Mouse (Mus musculus) c-Kit-negative CD71-positive TER-119-positive erythroid progenitor cells, embryonic 14.5 days (primary cell): ENCODE measurements around the gene Ilvbl.
"Not testable (repeated sequence)": the region's sequence is repeated elsewhere in the genome, so short reads cannot be mapped to it uniquely, and the experiment has no call there.

Source experiments
- DNase-seq: peaks from one replicate; pipeline ENCODE4 v3.0.0-alpha.2; 2013; ENCODE audit warnings: low read depth, low spot score

Gene Ilvbl

DNA sequence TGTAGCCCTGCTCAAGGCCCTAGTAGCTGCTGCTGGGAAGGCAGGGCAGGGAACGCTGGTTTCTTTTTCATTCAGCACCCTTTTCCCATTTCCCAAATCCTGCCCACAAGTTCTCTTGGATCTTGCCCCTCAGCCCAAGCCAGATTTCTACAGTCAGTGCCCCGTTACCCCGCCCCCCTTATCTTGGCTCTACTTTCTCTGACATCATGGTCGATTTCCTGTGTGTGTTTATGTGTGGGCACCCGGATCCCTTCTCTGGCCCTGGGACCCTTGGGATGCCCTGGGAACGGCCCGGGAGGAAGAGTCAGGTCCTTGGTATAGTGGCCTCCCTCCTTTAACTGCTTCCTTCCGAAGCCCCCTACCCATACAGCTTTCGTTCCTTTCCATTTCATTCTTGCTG, 16.6 kb downstream of the Ilvbl start:
- no peak for DNase-seq

DNA sequence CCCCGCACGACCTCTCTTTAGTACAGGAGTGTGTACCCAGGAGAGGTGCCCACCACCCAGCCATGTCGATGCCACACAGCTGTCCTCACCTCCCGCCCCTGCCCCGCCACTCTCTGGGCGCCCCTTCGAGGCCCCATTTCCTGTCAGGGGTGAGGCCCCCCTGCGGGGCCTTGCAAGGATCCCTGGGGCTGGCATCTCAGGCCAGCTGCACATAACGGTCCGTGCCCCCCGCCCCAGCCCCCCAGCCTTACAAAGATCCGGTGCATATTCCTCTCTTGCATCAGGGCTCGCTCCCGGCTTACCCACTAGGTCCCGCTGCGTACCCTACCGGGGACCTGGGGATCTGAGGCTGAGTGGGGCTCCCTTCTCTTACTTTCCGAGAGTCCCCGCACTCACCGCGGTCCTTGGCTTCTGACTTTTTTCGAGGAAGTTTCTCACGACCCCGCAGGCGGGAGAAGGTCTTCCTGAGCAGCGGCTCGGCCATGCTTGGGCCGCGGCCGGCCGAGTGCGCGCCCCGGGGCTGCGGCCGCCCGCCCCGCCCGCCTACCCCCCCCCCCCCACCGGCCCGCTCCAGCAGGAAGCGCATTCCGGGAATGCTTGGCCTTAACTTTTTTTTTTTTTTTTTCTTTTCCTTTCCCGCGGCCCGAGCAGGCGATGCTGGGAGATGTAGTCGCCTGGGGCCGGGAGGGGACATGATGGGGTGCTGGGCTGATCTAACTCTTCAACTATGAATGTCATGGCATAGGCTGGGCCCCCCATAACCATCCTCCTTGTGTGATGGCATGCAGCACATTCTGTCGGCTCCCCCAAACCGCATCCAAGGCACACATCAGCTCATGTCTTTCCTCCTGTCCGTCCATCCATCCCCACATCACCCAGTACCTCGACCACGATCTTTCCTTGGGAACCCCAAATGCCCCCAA, 17.5 kb downstream of the Ilvbl start, which contains the start of gene Syde1:
Syde1 (minus strand) TSS at position 559 of the 923 bp plus-strand sequence.
- DNase-seq: no peak

DNA sequence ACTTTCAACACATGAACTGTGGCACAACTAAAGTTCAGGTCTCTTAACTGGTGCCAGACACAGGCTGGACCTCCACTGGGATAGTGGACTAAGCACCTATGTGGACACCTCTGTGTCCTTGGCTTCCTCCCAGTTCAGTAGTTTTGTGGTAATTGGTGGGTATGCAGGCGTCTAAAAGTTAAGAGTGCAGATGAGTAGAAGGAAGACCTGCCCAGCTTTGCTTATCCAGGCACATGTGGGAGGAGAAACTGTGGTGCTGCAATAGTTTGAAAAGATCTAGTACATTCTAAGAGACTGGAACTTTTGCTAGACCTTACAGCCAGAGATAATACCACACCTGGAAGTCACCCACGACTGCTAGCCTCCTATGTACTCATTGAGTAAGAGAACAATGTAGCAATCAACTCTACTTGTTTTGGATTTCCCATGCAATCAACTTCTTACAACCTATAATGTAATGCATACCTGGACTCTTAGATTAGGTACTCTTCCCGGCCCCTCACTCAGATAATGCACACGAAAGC, 18.8 kb downstream of the Ilvbl start:
- DNase-seq: no peak

DNA sequence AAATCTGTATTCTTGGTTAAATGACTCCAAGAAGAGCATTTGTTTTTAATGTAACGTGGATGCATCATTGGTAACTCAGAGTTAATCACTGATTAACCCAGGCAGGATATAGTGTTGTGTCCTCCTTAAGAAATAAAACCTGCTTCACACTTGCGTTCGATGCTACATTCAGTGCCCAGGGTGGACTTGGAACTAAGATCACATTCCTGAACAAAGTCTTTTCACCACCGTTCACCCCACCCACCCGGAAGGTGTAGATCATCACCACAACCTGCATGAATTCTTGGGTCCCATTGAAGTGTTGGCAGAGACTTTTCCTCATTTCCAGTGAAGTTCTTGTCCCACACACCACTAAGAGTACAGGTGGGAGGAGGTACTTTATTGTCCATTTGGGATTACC, 19.6 kb downstream of the Ilvbl start:
- no peak for DNase-seq

DNA sequence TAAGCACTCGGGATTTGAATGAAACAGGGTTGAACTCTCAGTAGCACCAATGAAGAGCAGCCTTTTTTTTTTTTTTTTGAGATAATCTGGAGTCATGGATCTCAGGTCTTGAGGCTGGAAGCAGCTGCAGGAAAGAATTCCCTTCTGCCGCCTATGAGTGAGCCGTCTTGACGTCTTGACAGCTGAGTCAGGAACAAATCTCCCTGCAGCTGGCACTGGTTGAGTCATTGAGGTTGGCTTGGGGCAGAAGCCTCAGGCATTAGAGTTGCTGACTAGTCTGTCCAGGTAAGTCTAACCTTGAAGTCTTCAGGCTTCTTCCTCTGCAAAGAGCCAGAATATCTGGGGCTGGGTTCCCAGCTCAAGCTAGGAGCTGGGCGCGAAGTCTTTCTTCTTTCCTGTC, 20.0 kb downstream of the Ilvbl start:
- DNase-seq: no peak

DNA sequence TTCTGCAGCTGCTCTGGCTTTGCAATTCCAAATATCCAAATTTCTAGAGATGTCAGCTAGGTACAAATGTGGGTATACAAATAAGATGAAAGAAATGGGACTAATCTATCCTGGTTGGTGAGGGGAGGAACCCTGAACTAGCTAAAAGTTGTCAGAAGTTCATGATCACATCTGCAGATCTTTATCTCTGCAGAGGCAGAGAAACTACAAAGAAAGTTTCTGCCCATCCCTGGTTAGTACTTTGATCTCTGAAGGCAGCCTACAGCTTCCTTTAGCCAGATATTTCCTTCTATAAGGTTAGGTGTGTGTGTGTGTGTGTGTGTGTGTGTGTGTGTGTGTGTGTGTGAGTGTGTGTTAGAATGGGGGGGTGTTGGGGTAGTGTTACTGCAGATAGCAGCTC, 20.4 kb downstream of the Ilvbl start:
- DNase-seq: no peak

DNA sequence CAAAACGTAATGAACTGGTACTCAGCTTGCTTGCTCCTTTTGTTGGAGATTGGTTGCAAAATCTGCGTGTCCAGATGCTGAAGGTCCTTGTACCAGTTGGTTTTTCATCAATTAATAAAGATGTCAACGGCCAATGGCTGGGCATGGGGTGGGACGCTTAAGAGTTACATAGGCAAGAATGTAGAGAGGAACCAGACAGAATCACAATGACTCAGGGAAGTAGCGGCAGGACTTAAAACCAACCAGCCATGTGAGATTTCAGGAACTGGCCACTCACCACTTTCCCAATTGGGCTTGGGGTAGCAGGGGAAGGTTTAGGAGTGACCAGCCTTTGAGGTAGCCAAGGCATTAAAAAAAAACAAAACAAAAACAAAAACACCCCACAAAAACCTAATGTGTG, 25.7 kb downstream of the Ilvbl start:
- no peak for DNase-seq

DNA sequence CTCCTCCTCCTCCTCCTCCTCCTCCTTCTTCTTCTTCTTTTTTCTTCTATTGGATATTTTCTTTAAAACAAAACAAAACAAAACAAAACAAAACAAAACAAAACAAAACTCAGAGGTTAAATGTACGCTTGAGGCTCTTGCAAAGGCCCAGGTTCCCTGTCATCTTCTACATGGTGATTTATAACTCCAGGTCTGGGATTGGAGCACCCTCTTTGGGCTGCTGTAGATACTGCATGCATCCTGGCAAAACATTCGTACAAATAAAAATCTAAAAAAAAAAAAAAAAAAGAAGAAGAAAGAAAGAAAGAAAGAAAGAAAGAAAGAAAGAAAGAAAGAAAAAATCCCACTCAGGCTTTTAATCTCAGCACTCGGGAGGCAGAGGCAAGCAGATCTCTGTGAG, 30.9 kb downstream of the Ilvbl start:
- DNase-seq: no peak

DNA sequence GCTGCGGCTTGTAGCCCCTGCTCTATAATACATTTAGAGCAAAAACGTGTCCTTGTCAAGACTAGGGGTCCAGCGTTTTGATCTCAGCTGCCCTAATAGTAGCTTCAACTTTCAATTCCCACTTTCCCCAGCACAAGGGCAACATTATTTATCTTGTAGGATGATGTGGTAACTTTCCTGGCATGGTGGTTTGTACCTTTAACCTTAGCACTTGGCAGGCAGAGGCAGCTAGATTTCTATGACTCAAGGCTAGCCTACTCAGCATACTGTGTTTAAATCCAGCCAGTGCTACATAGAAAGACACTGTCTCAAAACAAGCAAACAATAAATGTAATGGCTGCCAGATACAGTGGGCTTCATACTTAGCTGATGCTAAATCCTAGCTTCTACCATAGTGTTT, 33.5 kb downstream of the Ilvbl start:
- no peak for DNase-seq

DNA sequence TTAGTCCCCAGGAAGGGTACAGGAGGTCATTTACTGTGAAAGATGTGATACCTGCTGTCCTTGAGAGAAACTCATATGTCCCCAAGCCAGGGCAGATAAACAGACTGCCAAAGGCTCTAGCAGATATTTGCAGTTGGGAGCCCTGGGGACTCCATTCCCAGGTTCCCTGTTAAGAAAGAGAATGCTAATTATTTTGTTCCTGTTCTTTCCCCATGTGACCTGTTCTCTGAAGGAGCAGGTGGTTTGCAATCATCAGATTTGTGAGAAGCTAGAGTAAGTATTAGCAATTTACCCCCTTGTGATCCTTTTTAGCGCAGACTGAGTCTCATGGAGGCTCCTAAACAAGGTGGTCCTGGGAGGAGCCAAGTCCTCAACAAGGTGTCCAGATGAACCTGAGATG, 43.8 kb downstream of the Ilvbl start, which contains the start of gene Olfr1357:
Olfr1357 (minus strand) TSS at position 101 of the 400 bp plus-strand sequence.
- DNase-seq: no peak

DNA sequence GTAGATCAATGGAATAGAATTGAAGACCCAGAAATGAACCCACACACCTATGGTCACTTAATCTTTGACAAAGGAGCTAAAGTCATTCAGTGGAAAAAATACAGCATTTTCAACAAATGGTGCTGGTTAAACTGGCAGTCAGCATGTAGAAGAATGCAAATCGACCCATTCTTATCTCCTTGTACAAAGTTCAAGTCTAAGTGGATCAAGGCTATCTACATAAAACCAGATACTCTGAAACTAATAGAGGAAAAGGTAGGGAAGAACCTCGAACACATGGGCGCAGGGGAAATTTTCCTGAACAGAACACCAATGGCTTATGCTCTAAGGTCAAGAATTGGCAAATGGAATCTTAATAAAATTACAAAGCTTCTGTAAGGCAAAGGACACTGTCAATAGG, 49.0 kb downstream of the Ilvbl start:
- DNase-seq: not testable (repeated sequence)

DNA sequence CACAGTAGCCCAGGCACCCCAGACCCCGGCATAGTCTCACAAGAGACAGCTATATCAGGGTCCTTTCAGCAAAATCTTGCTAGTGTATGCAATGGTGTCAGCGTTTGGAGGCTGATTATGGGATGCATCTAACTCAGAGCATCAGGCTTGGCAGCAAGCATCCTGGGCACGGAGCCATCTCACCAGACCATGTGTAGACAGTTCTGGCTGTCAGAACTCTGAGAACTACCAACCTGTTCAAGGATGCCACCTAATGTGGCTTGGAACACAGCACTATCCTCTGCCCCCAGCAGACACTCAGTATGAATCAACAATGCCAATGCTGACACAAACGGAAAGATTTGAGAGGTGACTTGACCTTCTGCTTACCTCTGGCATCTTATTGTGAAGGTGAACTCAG, 56.0 kb downstream of the Ilvbl start:
- no peak for DNase-seq

DNA sequence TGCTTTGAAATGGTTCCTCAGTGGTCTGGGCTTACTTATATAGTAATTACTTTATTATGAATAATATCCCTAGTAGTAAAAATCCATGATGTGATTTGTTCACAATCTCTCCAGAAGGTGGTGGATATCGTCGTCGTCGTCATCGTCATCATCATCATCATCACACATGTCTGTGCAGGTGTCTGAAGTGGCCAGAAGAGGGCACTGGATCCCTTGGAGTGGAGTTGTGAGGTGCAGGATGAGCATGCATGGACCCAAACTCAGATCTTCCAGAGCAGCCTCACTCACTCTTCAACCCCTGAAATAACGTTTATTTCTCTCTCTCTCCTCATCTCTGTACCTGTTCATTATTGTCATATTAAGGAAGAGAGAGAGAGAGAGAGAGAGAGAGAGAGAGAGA, 58.2 kb downstream of the Ilvbl start:
- no peak for DNase-seq
